Mouse (Mus musculus) forebrain, embryonic 15.5 days (tissue): ENCODE data around the gene Pcbp2. TPM values are rescaled to one million over a fixed set of nuclear protein-coding genes. Genes with fewer than 3 reads are reported as not detected.

Source experiments
- ATAC-seq: fragments of 200-750 bp; cut with Nextera tagmentation; replicated peaks from 2 replicates; pipeline ENCODE4 v1.8.0; 2017; ENCODE audit warnings: mild to moderate bottlenecking, moderate TSS enrichment, moderate library complexity
- H3K27ac ChIP-seq: fragments of 300-500 bp; sonication (generic); replicated peaks from 2 replicates; pipeline ENCODE4 v1.5.1; 2015; ENCODE audit warnings: mild to moderate bottlenecking, inconsistent platforms
- H3K27me3 ChIP-seq: fragments of 300-500 bp; sonication (generic); 2 replicates; pipeline ENCODE4 v1.6.1; 2015; ENCODE audit warnings: inconsistent platforms
- H3K36me3 ChIP-seq: fragments of 300-500 bp; sonication (generic); 2 replicates; pipeline ENCODE4 v1.6.1; 2015; ENCODE audit warnings: mild to moderate bottlenecking, inconsistent platforms
- H3K4me1 ChIP-seq: fragments of 300-500 bp; sonication (generic); 2 replicates; pipeline ENCODE4 v1.6.1; 2015; ENCODE audit warnings: inconsistent platforms
- H3K4me2 ChIP-seq: fragments of 300-500 bp; sonication (generic); replicated peaks from 2 replicates; pipeline ENCODE4 v1.6.1; 2015; ENCODE audit warnings: mild to moderate bottlenecking, inconsistent platforms
- H3K4me3 ChIP-seq: fragments of 300-500 bp; sonication (generic); 2 replicates; pipeline ENCODE4 v1.5.1; 2015; ENCODE audit warnings: mild to moderate bottlenecking, inconsistent platforms
- H3K9ac ChIP-seq: fragments of 300-500 bp; sonication (generic); replicated peaks from 2 replicates; pipeline ENCODE4 v1.6.1; 2015; ENCODE audit warnings: mild to moderate bottlenecking, inconsistent platforms
- H3K9me3 ChIP-seq: fragments of 300-500 bp; sonication (generic); 2 replicates; pipeline ENCODE4 v1.6.1; 2016; ENCODE audit warnings: inconsistent platforms
- WGBS: fragments of 180-500 bp; shearing (Covaris S2); methylation state at CpG from one replicate; pipeline ENCODE4 v1.1.7; 2015; ENCODE audit warnings: mixed read lengths; 5-methylcytosine and 5-hydroxymethylcytosine counted together
- polyA plus RNA-seq: library from polyadenylated mRNA; unstranded; fragments of >200 nt; fragmentation: Nextera tagmentation; extraction: Ambion mirVana; gene quantifications from 2 replicates; pipeline ENCODE4 v1.2.1, GENCODE M21; 2015

Pcbp2 gene
- polyA plus RNA-seq, 1 experiment from 2014 or later, result 155 TPM

DNA sequence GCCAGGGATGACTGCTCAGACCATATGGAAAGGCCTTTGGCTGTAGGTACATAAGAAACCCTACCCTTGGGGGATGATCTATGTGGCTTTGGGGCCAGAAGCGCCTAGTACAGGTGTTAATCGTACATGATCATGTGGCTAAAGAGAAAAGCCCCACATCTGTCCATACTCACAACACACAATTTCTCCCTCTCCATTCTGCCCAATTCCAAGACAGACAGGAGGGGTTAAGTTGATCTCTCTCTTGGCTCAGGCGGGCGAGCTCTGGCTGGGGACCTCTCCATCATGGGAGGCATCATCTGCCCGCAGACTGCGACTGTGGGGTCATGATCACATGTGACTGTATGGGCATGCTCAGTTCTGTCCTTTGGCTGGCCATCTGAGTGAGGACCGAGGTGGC lies 63.6 kb downstream of the Pcbp2 start:
- Histone ChIP-seq H3K9ac (no peak overlapping the region), H3K4me3 (no peak overlapping the region), H3K4me2 (no peak overlapping the region), H3K27ac (no peak overlapping the region), H3K36me3 (peaks cover 74% of the 10 kb centered on the region), H3K9me3 (no peaks in the 10 kb centered on the region), H3K27me3 (no peaks in the 10 kb centered on the region), H3K4me1 (no peaks in the 10 kb centered on the region)
- ATAC-seq, result no peak
- 93% methylated on average over 7 of the region's 7 CpGs for WGBS

DNA sequence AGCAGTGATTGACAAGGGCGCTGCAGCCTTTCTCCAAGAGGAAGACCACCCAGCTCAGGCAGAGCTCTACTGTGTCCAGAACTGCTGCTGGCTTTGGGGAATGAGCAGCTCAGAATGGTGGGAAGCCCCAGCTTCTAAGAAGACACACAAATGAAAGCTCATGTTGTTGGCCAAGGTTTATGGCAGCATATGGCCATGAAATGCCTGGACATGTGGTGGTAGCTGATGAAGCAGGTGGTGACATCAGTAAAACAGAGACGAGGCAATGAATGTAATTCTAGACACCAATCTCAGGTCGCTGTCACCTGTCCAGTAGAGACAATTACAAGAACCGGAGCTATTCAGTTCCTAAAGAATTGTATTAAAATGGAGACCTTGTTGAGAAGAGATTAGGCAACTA lies 74.5 kb downstream of the Pcbp2 start:
- Histone ChIP-seq H3K4me1 (peaks cover 15% of the 10 kb centered on the region), H3K27me3 (no peaks in the 10 kb centered on the region), H3K36me3 (peaks cover 49% of the 10 kb centered on the region), H3K27ac (peak overlapping the region; percentile 51), H3K9me3 (no peaks in the 10 kb centered on the region), H3K4me2 (no peak overlapping the region), H3K4me3 (no peak overlapping the region), H3K9ac (no peak overlapping the region)
- no peak for ATAC-seq
- 72% methylated on average over 4 of the region's 4 CpGs for WGBS

DNA sequence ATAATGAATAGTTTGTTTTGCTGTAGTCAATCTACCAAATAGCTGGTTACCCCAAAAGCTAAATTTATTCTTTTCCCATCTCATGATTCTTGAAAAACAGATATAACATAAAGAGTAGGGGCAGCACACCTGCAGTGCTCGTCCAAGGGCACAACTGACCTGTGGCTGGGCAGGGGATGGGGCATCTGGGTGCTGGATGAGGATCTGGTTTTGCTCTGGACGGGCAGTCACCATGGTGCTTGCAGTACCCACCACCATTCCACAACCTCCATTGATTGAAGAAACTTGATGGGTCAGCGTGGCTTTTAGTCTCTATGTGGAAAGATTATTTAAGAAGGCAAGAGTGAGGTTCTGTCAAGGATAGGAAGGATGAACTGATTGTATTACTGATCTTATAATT lies 75.9 kb downstream of the Pcbp2 start:
- Histone ChIP-seq H3K4me2 (no peak overlapping the region), H3K4me3 (no peak overlapping the region), H3K27me3 (no peaks in the 10 kb centered on the region), H3K9me3 (no peaks in the 10 kb centered on the region), H3K27ac (peak overlapping the region; percentile 89), H3K9ac (no peak overlapping the region), H3K4me1 (peaks cover 15% of the 10 kb centered on the region), H3K36me3 (peaks cover 38% of the 10 kb centered on the region)
- ATAC-seq, result peak; percentile 24; the same call in 1 of the 2 replicates
- 80% methylated on average over 3 of the region's 3 CpGs for WGBS

DNA sequence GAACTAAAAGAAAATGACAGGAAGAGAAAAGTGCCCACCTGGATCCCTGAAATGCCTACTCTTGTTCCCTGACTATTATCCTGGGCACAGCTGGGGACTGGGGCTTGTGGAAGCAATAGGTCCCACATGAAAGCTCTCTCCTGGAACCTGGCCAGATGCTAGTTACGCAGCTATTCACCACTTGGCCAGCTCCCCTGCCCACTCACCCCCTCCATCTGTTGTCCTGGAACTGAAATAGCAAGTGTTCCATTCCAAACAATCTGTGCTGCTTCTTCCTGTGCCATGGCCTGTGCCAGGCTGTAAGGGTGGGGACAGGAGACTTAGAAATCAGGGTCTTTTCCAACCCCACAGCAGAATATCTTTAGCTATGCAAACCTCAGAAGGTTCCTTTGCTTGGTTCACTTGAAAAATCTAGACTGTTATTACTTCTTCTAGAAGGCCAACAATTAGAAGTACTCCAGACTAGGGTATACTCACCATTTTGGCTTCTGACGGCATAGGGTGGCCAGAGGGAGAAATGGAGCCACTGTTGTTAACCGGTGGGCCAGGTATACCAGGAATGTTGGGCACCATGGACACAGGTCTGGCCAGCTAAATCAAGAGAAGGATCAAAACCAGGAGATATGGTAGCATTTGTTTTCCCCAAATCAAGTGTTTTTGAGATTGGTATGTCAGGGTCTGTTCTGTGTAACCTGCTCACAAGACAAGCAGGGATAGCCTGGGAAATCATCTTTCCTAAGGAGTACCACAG lies 76.5 kb downstream of the Pcbp2 start:
- peak; percentile 89 for ATAC-seq
- peak overlapping the region; percentile 89 for H3K27ac ChIP-seq
- WGBS, result 62% methylated on average over 3 of the region's 3 CpGs

DNA sequence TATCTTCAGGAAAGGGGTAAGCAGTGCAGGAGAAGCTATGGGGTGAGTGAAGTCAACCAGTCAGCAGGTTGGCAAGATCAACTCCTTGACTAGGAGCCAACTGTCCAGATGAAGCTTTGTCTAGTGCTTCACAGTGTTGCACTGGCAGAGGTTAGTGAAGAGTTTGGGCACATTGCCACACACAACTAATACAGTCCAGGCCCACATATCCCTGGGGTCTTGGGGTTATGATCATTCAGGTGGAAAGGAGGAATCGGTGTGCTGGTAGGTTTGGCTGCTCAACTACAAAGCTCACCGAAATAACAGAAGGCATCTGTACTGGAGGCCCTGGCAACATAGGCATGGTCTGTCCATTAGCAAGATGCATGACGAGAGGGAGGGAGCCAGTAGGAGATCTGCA lies 77.1 kb downstream of the Pcbp2 start:
- peaks cover 43% of the 10 kb centered on the region for H3K36me3 ChIP-seq
- 54% methylated on average over 3 of the region's 3 CpGs for WGBS
- no peaks in the 10 kb centered on the region for H3K9me3 ChIP-seq
- no peak overlapping the region for H3K4me2 ChIP-seq
- no peaks in the 10 kb centered on the region for H3K27me3 ChIP-seq
- H3K9ac ChIP-seq, result no peak overlapping the region
- H3K4me3 ChIP-seq, result no peak overlapping the region
- peak; percentile 71 for ATAC-seq
- peak overlapping the region; percentile 89 for H3K27ac ChIP-seq
- peaks cover 15% of the 10 kb centered on the region for H3K4me1 ChIP-seq

More for the DNA sequence above, 76.5 kb downstream of the Pcbp2 start:
- Histone ChIP-seq H3K9me3 (no peaks in the 10 kb centered on the region), H3K9ac (no peak overlapping the region), H3K36me3 (peaks cover 42% of the 10 kb centered on the region), H3K4me3 (no peak overlapping the region), H3K4me1 (peaks cover 15% of the 10 kb centered on the region), H3K4me2 (no peak overlapping the region), H3K27me3 (no peaks in the 10 kb centered on the region)

Other genes starting within 250 kb of the Pcbp2 start
- 0.33 and 0.99 TPM in 2 replicates for gene Itgb7, start 238.6 kb upstream of the Pcbp2 start, polyA plus RNA-seq
- 5.9 and 6.2 TPM in 2 replicates for gene Rarg, start 213.0 kb upstream of the Pcbp2 start, polyA plus RNA-seq
- gene Gm9918, start 200.0 kb upstream of the Pcbp2 start, polyA plus RNA-seq, result not detected in 2 replicates
- gene Mfsd5, start 191.1 kb upstream of the Pcbp2 start, polyA plus RNA-seq, result 50.1 and 51.5 TPM in 2 replicates
- 10.2 and 15.2 TPM in 2 replicates for gene Espl1, start 174.3 kb upstream of the Pcbp2 start, polyA plus RNA-seq
- 467 and 474 TPM in 2 replicates for gene Pfdn5, start 144.4 kb upstream of the Pcbp2 start, polyA plus RNA-seq
- gene Myg1, start 138.8 kb upstream of the Pcbp2 start, polyA plus RNA-seq, result 98.2 and 108 TPM in 2 replicates
- 42.6 and 44.9 TPM in 2 replicates for gene Aaas, start 119.8 kb upstream of the Pcbp2 start, polyA plus RNA-seq
- 0.36 and 0.40 TPM in 2 replicates for gene Sp7, start 103.4 kb upstream of the Pcbp2 start, polyA plus RNA-seq
- 5.4 and 5.6 TPM in 2 replicates for gene Sp1, start 64.4 kb upstream of the Pcbp2 start, polyA plus RNA-seq
- gene Amhr2, start 25.2 kb upstream of the Pcbp2 start, polyA plus RNA-seq, result 0.15 and 0.83 TPM in 2 replicates
- gene Prr13, start 11.5 kb upstream of the Pcbp2 start, polyA plus RNA-seq, result 85.8 and 89.1 TPM in 2 replicates
- 6.0 and 6.1 TPM in 2 replicates for gene Gm10337, start 33.2 kb downstream of the Pcbp2 start, polyA plus RNA-seq
- gene Map3k12, start 46.5 kb downstream of the Pcbp2 start, polyA plus RNA-seq, result 55.3 and 55.9 TPM in 2 replicates
- 102 and 103 TPM in 2 replicates for gene Tarbp2, start 47.7 kb downstream of the Pcbp2 start, polyA plus RNA-seq
- 2.4 and 2.5 TPM in 2 replicates for gene Npff, start 54.4 kb downstream of the Pcbp2 start, polyA plus RNA-seq
- gene Gm28047, start 154.5 kb downstream of the Pcbp2 start, polyA plus RNA-seq, result not detected in 2 replicates
- gene Atf7, start 154.9 kb downstream of the Pcbp2 start, polyA plus RNA-seq, result 24.6 and 25.1 TPM in 2 replicates
- 56.8 and 62.4 TPM in 2 replicates for gene Atp5g2, start 201.8 kb downstream of the Pcbp2 start, polyA plus RNA-seq